Mouse (Mus musculus): ENCODE data around the gene Nfam1. TPM values are rescaled to one million over a fixed set of nuclear protein-coding genes. Genes with fewer than 3 reads are reported as not detected.

Nfam1 gene
- polyA plus RNA-seq, 1 experiment from 2014 or later = 4.7 TPM

Small RNAs within 50 kb of the gene (microRNA-seq; reads per million reads assigned to microRNA genes)
- 13.4 reads per million, percentile 31 among the genes with 10 or more reads in this experiment for gene Mir3080 (ENCODE audit: borderline number of aligned reads)

Other genes starting within 250 kb of the Nfam1 start
- not detected in 2 replicates for gene Cyp2d26, start 239.0 kb downstream of the Nfam1 start, polyA plus RNA-seq (2014; fragmentation: Nextera tagmentation; extraction: Ambion mirVana)
- 11.3 and 12.3 TPM in 2 replicates for gene Tcf20, start 45.4 kb downstream of the Nfam1 start, polyA plus RNA-seq (2014; fragmentation: Nextera tagmentation; extraction: Ambion mirVana)
- 63.8 and 71.6 TPM in 2 replicates for gene Serhl, start 56.2 kb upstream of the Nfam1 start, polyA plus RNA-seq (2014; fragmentation: Nextera tagmentation; extraction: Ambion mirVana)
- gene Rrp7a, start 89.5 kb upstream of the Nfam1 start, polyA plus RNA-seq (2014; fragmentation: Nextera tagmentation; extraction: Ambion mirVana) = 61.6 and 63.0 TPM in 2 replicates
- 126 and 151 TPM in 2 replicates for gene Poldip3, start 116.1 kb upstream of the Nfam1 start, polyA plus RNA-seq (2014; fragmentation: Nextera tagmentation; extraction: Ambion mirVana)
- 125 and 126 TPM in 2 replicates for gene Cyb5r3, start 139.3 kb upstream of the Nfam1 start, polyA plus RNA-seq (2014; fragmentation: Nextera tagmentation; extraction: Ambion mirVana)
- 2.3 and 2.4 TPM in 2 replicates for gene A4galt, start 218.5 kb upstream of the Nfam1 start, polyA plus RNA-seq (2014; fragmentation: Nextera tagmentation; extraction: Ambion mirVana)

Data from embryonic facial prominence, embryonic 14.5 days (tissue).